Mouse (Mus musculus) left cerebral cortex, adult 6 months (tissue): ENCODE measurements around the gene Tnfsfm13. TPM values are rescaled to one million over a fixed set of nuclear protein-coding genes. Genes with fewer than 3 reads are reported as not detected.

Experiments used
- long read RNA-seq, 2 experiments: library from polyadenylated mRNA; unstranded; transcript quantifications; one replicate each; pipeline ENCODE4 v2.0.0; 2019 to 2020
- polyA plus RNA-seq: library from polyadenylated mRNA; unstranded; fragments of <200 nt; fragmentation: Nextera tagmentation; gene quantifications from 2 replicates; pipeline ENCODE4 v1.2.3, GENCODE M21; 2021

Tnfsfm13 gene
- polyA plus RNA-seq = 3.0 and 5.7 TPM in 2 replicates
- long read RNA-seq, experiment 1, partial matches to known transcripts = 7 of 12 reads
- long read RNA-seq, experiment 1, other reads (novel, unspliced or antisense) = 3 of 12 reads
- long read RNA-seq, experiment 2, partial matches to known transcripts = 7 of 9 reads
- long read RNA-seq, experiment 2, other reads (novel, unspliced or antisense) = 1 of 9 reads

GRCm38 (mm10) chr11:69695361-69696181 is at the start of gene Tnfsfm13, which contains the start of gene Tnfsf12:
Gene Tnfsfm13, minus strand, starts transcription at chr11:69696098.
Gene Tnfsf12, minus strand, starts transcription at chr11:69695849.

GRCm38 (mm10) chr11:69685526-69686148 is 10.3 kb downstream of the Tnfsfm13 start, which contains the start of gene Tnfsf13:
Gene Tnfsf13, minus strand, starts transcription at chr11:69685784.

GRCm38 (mm10) chr11:69681314-69682208 is 14.3 kb downstream of the Tnfsfm13 start, which contains the start of gene Senp3:
Gene Senp3, minus strand, starts transcription at chr11:69682084.

DNA sequence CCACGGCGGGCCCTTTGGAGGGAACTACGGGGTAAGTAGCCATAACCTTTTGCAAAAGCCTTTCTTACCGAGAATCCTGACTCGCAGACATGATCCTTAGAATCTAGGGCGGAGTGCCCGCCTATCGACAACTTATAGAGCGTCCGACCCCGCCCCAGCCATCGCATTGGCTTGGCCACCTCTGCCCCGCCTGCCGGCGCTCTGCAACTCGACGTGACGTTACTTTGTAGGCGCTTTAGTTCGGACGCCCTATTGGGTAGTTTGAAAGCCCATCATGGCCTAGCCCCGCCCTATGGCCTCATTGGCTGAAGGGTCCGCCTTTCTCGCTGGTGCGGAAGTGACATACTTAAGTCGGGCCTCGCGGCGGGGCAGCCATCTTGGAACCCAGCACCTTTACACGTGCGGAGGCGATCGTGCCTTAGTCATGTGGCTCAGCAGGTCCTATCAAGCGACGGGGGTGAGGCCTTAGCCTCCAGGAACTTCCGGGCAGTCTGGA is 23.6 kb downstream of the Tnfsfm13 start, which contains the start of gene Eif4a1:
TSS of gene Eif4a1 (minus strand) at position 213 of the 496 bp plus-strand sequence.

DNA sequence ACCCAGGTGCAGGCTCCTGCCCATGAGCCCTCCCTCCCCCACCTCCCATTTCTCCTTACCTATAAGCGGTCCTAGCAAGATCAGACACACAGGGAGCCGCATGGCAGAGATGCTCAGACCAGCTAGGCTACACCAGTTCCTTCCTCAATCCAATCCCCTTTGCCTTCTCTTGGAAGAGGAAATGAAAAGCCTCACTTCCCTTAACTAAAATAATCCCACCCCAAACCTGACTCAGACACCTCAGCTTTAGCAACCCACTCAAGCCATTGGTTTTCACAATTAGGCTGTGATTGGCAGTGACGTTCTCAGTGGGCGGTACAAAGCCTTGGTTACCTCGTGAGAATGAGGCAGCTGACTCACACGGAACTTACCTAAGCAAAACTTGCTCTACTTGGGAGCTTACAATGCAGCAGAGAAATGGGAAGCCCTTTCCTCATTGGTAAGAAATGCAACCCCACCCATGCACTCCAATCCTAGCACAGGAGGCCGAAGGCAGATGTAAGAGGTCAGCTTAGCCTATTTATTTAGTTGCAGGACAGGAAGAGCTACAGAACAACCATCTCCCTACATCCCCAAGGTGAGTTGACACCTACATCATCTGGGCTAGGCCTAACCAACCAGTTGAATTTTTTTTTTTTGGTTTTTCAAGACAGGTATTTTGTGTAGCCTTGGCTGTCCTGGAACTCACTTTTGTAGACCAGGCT is 29.8 kb downstream of the Tnfsfm13 start, which contains the start of gene Cd68:
TSS of gene Cd68 (minus strand) at position 193 of the 704 bp plus-strand sequence.

DNA sequence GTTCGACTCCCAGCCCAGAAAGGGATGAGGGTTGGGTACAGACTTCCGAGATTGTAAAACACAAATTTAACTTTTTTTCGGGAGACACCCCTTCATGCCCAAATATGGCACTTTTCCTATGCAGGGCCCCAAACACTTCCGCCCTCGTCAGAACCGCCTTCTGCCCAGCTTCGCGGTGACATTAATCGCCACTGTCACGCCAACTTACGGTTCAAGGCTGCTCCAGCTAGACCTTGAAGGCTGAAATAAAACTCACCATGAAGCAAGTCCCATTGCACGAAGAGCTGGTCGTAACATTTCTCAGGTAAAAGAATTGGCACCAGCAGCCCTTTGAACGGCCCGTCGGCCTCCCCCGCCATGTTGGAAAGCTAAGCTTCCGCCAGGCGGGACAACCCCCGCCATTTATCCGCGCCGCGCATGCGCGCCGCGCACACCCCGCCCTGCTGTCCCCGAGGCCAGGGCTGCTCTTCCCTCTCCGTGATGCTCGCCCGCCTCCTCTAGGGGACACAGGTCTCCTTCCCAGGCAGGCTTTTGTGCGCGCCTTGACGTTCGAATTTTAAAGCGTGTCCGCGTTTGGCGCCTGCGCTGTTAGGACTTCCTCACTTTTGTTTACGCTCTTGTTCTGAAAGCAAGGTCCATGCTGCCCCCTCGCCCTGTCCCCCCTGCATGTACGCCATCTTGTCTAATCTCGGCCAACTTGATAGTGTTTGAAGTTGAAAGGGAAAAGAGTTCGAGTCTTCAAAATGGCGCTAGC is 33.5 kb downstream of the Tnfsfm13 start, which contains the start of gene Mpdu1:
TSS of gene Mpdu1 (minus strand) at position 430 of the 754 bp plus-strand sequence.

GRCm38 (mm10) chr11:69655264-69656064 is 40.4 kb downstream of the Tnfsfm13 start, which contains the start of gene Sox15:
Gene Sox15, plus strand, starts transcription at chr11:69655314.

Other genes with a start within 250 kb of the Tnfsfm13 start
- gene Dnah2, start 147.0 kb downstream of the Tnfsfm13 start, polyA plus RNA-seq = 0.19 and 0.56 TPM in 2 replicates
- 14.0 and 33.2 TPM in 2 replicates for gene Efnb3, start 135.9 kb downstream of the Tnfsfm13 start, polyA plus RNA-seq
- gene Wrap53, start 115.8 kb downstream of the Tnfsfm13 start, polyA plus RNA-seq = 11.1 and 12.9 TPM in 2 replicates
- gene Trp53, start 115.7 kb downstream of the Tnfsfm13 start, polyA plus RNA-seq = 20.2 and 20.9 TPM in 2 replicates
- 153 and 269 TPM in 2 replicates for gene Atp1b2, start 90.2 kb downstream of the Tnfsfm13 start, polyA plus RNA-seq
- not detected in 2 replicates for gene Shbg, start 78.2 kb downstream of the Tnfsfm13 start, polyA plus RNA-seq
- gene Sat2, start 74.1 kb downstream of the Tnfsfm13 start, polyA plus RNA-seq = 13.9 and 15.2 TPM in 2 replicates
- gene Fxr2, start 63.1 kb downstream of the Tnfsfm13 start, polyA plus RNA-seq = 6.9 and 10.3 TPM in 2 replicates
- gene Sox15, start 40.8 kb downstream of the Tnfsfm13 start, polyA plus RNA-seq = 0.36 TPM in 1 of 2 replicates, not detected in the other
- 87.7 and 102 TPM in 2 replicates for gene Mpdu1, start 33.5 kb downstream of the Tnfsfm13 start, polyA plus RNA-seq
- 18.2 and 20.8 TPM in 2 replicates for gene Cd68, start 29.9 kb downstream of the Tnfsfm13 start, polyA plus RNA-seq
- 163 and 212 TPM in 2 replicates for gene Eif4a1, start 23.7 kb downstream of the Tnfsfm13 start, polyA plus RNA-seq
- 16.2 and 20.9 TPM in 2 replicates for gene Senp3, start 14.0 kb downstream of the Tnfsfm13 start, polyA plus RNA-seq
- gene Tnfsf13, start 10.3 kb downstream of the Tnfsfm13 start, polyA plus RNA-seq = 3.5 and 3.8 TPM in 2 replicates
- 3.3 and 11.2 TPM in 2 replicates for gene Tnfsf12, start 249 bp downstream of the Tnfsfm13 start, polyA plus RNA-seq
- gene Polr2a, start 62.5 kb upstream of the Tnfsfm13 start, polyA plus RNA-seq = 3.9 and 7.0 TPM in 2 replicates
- gene Slc35g3, start 65.9 kb upstream of the Tnfsfm13 start, polyA plus RNA-seq = not detected in 2 replicates
- gene Zbtb4, start 69.8 kb upstream of the Tnfsfm13 start, polyA plus RNA-seq = 6.7 and 9.8 TPM in 2 replicates
- gene Chrnb1, start 99.8 kb upstream of the Tnfsfm13 start, polyA plus RNA-seq = 0.17 and 0.19 TPM in 2 replicates
- gene Fgf11, start 105.8 kb upstream of the Tnfsfm13 start, polyA plus RNA-seq = 2.3 and 2.7 TPM in 2 replicates
- gene Tmem102, start 109.5 kb upstream of the Tnfsfm13 start, polyA plus RNA-seq = 0.39 and 0.40 TPM in 2 replicates
- not detected in 2 replicates for gene Gm39566, start 119.2 kb upstream of the Tnfsfm13 start, polyA plus RNA-seq
- not detected in 2 replicates for gene Spem2, start 122.4 kb upstream of the Tnfsfm13 start, polyA plus RNA-seq
- not detected in 2 replicates for gene Spem1, start 126.1 kb upstream of the Tnfsfm13 start, polyA plus RNA-seq
- gene Nlgn2, start 141.7 kb upstream of the Tnfsfm13 start, polyA plus RNA-seq = 12.4 and 16.8 TPM in 2 replicates
- gene Tmem256, start 142.4 kb upstream of the Tnfsfm13 start, polyA plus RNA-seq = 510 and 573 TPM in 2 replicates
- gene Plscr3, start 150.3 kb upstream of the Tnfsfm13 start, polyA plus RNA-seq = 4.0 and 11.7 TPM in 2 replicates
- 0.08 TPM in 1 of 2 replicates, not detected in the other for gene Tnk1, start 162.6 kb upstream of the Tnfsfm13 start, polyA plus RNA-seq
- gene Tmem95, start 181.9 kb upstream of the Tnfsfm13 start, polyA plus RNA-seq = not detected in 2 replicates
- gene Kctd11, start 185.3 kb upstream of the Tnfsfm13 start, polyA plus RNA-seq = 0.42 and 0.43 TPM in 2 replicates
- not detected in 2 replicates for gene Acap1, start 199.4 kb upstream of the Tnfsfm13 start, polyA plus RNA-seq
- 0.20 and 0.37 TPM in 2 replicates for gene 2810408A11Rik, start 204.9 kb upstream of the Tnfsfm13 start, polyA plus RNA-seq
- gene Neurl4, start 205.0 kb upstream of the Tnfsfm13 start, polyA plus RNA-seq = 8.7 and 12.8 TPM in 2 replicates
- gene Gps2, start 217.8 kb upstream of the Tnfsfm13 start, polyA plus RNA-seq = 19.7 and 23.9 TPM in 2 replicates
- gene Eif5a, start 225.9 kb upstream of the Tnfsfm13 start, polyA plus RNA-seq = 765 and 797 TPM in 2 replicates
- gene Ybx2, start 239.7 kb upstream of the Tnfsfm13 start, polyA plus RNA-seq = 0.92 TPM in 1 of 2 replicates, not detected in the other